Mouse (Mus musculus): ENCODE measurements at regions not wholly inside any gene's neighbourhood (a gene's known extent, or its start where the extent isn't known, plus 50 kb on each side); places are given as distances from the start of the nearest gene placed in this dataset.

DNA sequence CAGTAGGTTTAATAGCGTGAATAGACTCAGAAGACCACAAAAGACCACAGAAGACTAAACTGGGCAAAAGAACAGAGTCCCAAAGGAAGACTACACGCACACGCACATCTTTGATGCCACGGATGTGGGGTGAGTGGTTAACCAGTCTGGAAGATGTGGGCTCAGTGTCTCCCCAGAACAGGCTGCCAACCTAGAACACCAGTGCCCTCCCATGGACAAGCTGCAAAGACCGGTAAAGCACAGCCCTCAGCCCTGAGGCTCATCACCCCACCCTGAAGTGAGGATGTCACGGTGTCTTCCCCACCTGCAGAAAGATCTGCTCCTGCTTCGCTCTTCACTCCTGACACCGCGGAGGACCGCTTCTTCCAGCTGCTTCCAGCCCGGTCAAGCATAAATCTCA, 295.9 kb downstream of the Agtpbp1 start:
- H3K27ac ChIP-seq = no peak overlapping the region
- H3K4me3 ChIP-seq = no peak overlapping the region
- peaks cover 3% of the 10 kb centered on the region; the same call in 1 of the 2 replicates for H3K9me3 ChIP-seq
- no peaks in the 10 kb centered on the region for H3K27me3 ChIP-seq (ENCODE audit: poor library complexity, severe bottlenecking)
- 82% methylated on average over 11 of the region's 11 CpGs for WGBS
- H3K4me1 ChIP-seq = peaks cover 8% of the 10 kb centered on the region
- no peak for DNase-seq (ENCODE audit: extremely low spot score, low spot score)
- H3K36me3 ChIP-seq (replicated peaks) = no peaks in the 10 kb centered on the region

DNA sequence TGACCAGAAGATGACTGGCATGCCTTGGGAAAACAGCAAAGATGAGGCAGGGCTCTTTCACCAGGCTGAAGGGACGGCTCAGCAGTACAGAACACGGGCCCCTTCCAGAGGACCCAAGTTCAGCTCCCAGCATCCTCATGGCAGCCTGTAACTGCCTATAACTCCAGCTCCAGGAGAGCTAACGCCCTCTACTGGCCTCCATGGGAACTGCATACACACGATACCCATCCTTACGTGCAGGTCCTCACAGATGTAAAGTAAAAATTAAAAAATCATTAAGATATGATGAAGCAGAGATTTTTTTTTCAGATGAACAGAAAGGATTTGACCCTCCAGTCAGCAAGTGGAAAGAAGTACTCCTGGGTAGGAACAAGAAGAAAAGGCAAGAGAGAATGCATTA, 303.8 kb downstream of the Agtpbp1 start:
- H3K4me1 ChIP-seq = no peaks in the 10 kb centered on the region
- H3K4me3 ChIP-seq = no peak overlapping the region
- no peaks in the 10 kb centered on the region for H3K27me3 ChIP-seq (ENCODE audit: poor library complexity, severe bottlenecking)
- H3K36me3 ChIP-seq (replicated peaks) = no peaks in the 10 kb centered on the region
- H3K9me3 ChIP-seq = peaks cover 6% of the 10 kb centered on the region; the same call in 1 of the 2 replicates
- DNase-seq (ENCODE audit: extremely low spot score, low spot score) = no peak
- H3K27ac ChIP-seq = no peak overlapping the region
- 81% methylated on average over 5 of the region's 5 CpGs for WGBS

DNA sequence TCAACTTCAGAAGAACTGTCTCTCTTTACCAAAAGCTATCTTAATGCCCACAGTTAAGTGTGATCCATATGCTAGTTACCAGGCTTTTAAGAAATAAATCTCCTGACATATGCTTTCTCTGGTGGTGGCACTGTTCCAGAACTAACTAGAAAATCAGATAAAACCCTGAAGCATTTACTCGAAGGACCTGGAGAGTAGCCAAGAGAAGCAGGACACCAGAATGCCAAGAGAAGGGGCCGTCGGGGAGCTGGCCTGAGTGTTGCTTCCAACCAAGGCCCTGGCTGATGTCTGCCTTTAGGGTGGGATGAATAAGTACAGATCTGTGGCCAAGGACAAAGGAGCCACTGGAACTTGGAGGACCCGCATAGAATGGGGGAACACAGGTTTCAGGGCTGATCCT, 305.9 kb downstream of the Agtpbp1 start:
- no peaks in the 10 kb centered on the region for H3K36me3 ChIP-seq (replicated peaks)
- H3K4me1 ChIP-seq = no peaks in the 10 kb centered on the region
- no peak overlapping the region for H3K4me3 ChIP-seq
- H3K9me3 ChIP-seq = peaks cover 3% of the 10 kb centered on the region; the same call in 1 of the 2 replicates
- no peak overlapping the region for H3K27ac ChIP-seq
- no peaks in the 10 kb centered on the region for H3K27me3 ChIP-seq (ENCODE audit: poor library complexity, severe bottlenecking)
- no peak for DNase-seq (ENCODE audit: extremely low spot score, low spot score)
- 92% methylated on average over 4 of the region's 4 CpGs for WGBS

DNA sequence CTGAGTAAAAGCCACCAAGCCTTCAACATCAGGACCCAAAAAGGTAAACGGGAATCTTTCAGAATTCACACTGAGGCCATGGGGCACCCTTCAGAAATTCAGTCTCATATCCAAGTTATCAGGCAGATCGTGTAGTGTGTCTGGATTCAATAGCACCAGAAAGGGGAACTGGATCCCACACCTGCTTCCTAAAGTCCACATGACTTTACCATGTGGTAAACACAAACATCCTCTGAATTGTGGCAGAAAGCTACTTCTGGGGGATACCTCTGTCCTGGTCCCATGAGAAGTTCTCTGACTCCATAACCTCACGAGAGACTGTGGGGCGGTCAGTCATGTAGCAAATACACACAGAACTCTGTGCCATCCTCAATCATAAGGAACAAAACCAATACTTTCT, 313.4 kb downstream of the Agtpbp1 start:
- Histone ChIP-seq H3K4me3 (no peak overlapping the region), H3K4me1 (no peaks in the 10 kb centered on the region), H3K36me3 (replicated peaks) (no peaks in the 10 kb centered on the region), H3K27ac (no peak overlapping the region), H3K27me3 (ENCODE audit: poor library complexity, severe bottlenecking) (no peaks in the 10 kb centered on the region), H3K9me3 (no peaks in the 10 kb centered on the region)
- DNase-seq (ENCODE audit: extremely low spot score, low spot score) = no peak
- 93% methylated on average over 4 of the region's 4 CpGs for WGBS

GRCm38 (mm10) chr13:59266854-59267253, 318.2 kb downstream of the Agtpbp1 start:
- Histone ChIP-seq H3K4me1 (no peaks in the 10 kb centered on the region), H3K27me3 (ENCODE audit: poor library complexity, severe bottlenecking) (no peaks in the 10 kb centered on the region), H3K36me3 (replicated peaks) (no peaks in the 10 kb centered on the region), H3K27ac (no peak overlapping the region), H3K9me3 (no peaks in the 10 kb centered on the region), H3K4me3 (no peak overlapping the region)
- DNase-seq (ENCODE audit: extremely low spot score, low spot score) = no peak
- WGBS = 84% methylated on average over 4 of the region's 4 CpGs

DNA sequence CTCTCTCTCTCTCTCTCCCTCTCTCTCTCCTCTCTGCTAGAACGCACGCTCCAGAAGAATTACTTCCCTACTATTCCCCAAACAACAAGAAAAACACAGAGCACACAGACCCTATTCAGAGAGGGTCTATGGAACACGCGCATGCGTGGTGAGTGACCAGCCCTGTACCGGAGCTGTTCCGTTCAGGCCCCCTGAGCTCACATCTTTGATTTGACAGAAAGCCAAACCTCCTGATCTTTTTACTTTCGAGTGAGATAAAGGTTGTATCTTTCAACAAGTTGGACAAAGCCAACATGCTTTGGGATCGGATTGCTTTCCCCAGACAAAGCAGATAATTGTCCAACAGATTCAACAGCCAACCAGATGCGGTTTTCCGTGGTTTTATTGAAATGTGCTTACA, 320.9 kb downstream of the Agtpbp1 start:
- DNase-seq (ENCODE audit: extremely low spot score, low spot score) = no peak
- Histone ChIP-seq H3K9me3 (no peaks in the 10 kb centered on the region), H3K27ac (no peak overlapping the region), H3K4me3 (no peak overlapping the region), H3K4me1 (no peaks in the 10 kb centered on the region), H3K27me3 (ENCODE audit: poor library complexity, severe bottlenecking) (no peaks in the 10 kb centered on the region), H3K36me3 (replicated peaks) (no peaks in the 10 kb centered on the region)
- 89% methylated on average over 11 of the region's 11 CpGs for WGBS

DNA sequence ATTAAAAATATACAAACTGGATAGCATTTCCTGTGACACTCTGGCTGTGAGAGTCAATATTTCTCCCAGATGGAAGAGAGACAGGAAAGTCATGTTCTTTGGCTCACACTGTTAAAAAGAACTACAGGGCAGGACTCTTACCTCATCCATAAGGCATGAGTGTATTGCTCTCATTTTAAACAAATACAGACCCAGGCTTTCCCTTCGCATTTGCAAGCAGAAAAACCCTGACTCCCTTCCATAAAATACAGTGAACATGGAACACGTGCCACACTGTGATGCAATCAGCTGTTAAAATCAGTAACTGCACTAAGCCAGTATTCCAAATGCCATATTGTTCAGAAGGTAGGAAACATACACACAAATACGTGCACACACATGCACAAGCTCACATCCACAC, 323.1 kb downstream of the Agtpbp1 start:
- WGBS = 84% methylated on average over 3 of the region's 3 CpGs
- no peak overlapping the region for H3K4me3 ChIP-seq
- no peak overlapping the region for H3K27ac ChIP-seq
- no peaks in the 10 kb centered on the region for H3K9me3 ChIP-seq
- no peak for DNase-seq (ENCODE audit: extremely low spot score, low spot score)
- H3K36me3 ChIP-seq (replicated peaks) = no peaks in the 10 kb centered on the region
- peaks cover 13% of the 10 kb centered on the region for H3K4me1 ChIP-seq
- no peaks in the 10 kb centered on the region for H3K27me3 ChIP-seq (ENCODE audit: poor library complexity, severe bottlenecking)

- no peaks in the 10 kb centered on the region for H3K36me3 ChIP-seq (replicated peaks)
- WGBS = 63% methylated on average over 12 of the region's 12 CpGs
- no peaks in the 10 kb centered on the region for H3K27me3 ChIP-seq (ENCODE audit: poor library complexity, severe bottlenecking)
- peaks cover 44% of the 10 kb centered on the region for H3K4me1 ChIP-seq
- DNase-seq (ENCODE audit: extremely low spot score, low spot score) = no peak
- peak overlapping the region; percentile 35; the same call in 1 of the 2 replicates for H3K27ac ChIP-seq
- no peaks in the 10 kb centered on the region for H3K9me3 ChIP-seq
- H3K4me3 ChIP-seq = no peak overlapping the region
Measured at GRCm38 (mm10) chr13:59255798-59256435, 329.1 kb downstream of the Agtpbp1 start.

- Histone ChIP-seq H3K4me1 (peaks cover 54% of the 10 kb centered on the region), H3K36me3 (replicated peaks) (no peaks in the 10 kb centered on the region), H3K9me3 (no peaks in the 10 kb centered on the region), H3K27ac (peak overlapping the region; percentile 22; the same call in 1 of the 2 replicates), H3K4me3 (no peak overlapping the region), H3K27me3 (ENCODE audit: poor library complexity, severe bottlenecking) (no peaks in the 10 kb centered on the region)
- no peak for DNase-seq (ENCODE audit: extremely low spot score, low spot score)
- 86% methylated on average over 13 of the region's 13 CpGs for WGBS
Measured at GRCm38 (mm10) chr13:59253667-59254558, 331.1 kb downstream of the Agtpbp1 start.

- Histone ChIP-seq H3K9me3 (no peaks in the 10 kb centered on the region), H3K4me1 (peaks cover 44% of the 10 kb centered on the region), H3K4me3 (no peak overlapping the region), H3K27me3 (ENCODE audit: poor library complexity, severe bottlenecking) (no peaks in the 10 kb centered on the region), H3K36me3 (replicated peaks) (no peaks in the 10 kb centered on the region), H3K27ac (peak overlapping the region; percentile 31; the same call in 1 of the 2 replicates)
- WGBS = 65% methylated on average over 12 of the region's 12 CpGs
- peak; percentile 36 for DNase-seq (ENCODE audit: extremely low spot score, low spot score)
Measured at GRCm38 (mm10) chr13:59251252-59252006, 333.6 kb downstream of the Agtpbp1 start.

DNA sequence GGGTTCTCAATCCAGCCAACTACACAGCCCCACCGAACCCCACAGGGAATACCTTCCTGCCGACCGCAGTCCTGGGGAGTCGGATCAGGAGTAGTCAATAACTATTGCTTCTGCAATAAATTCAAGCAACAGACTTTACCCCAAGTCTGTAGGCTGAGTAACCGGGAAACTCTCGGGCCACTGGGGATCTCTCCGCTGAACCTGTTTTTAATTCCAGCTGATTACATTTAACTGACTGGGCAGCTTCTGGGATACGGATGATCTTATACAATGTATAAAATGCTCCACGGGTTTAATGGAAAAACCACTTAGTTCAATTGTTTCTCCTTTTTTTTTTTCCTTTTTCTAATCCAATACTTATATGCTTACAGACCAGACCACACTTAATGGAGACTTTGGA, 336.6 kb downstream of the Agtpbp1 start:
- no peak for DNase-seq (ENCODE audit: extremely low spot score, low spot score)
- H3K36me3 ChIP-seq (replicated peaks) = no peaks in the 10 kb centered on the region
- no peak overlapping the region for H3K27ac ChIP-seq
- H3K27me3 ChIP-seq (ENCODE audit: poor library complexity, severe bottlenecking) = no peaks in the 10 kb centered on the region
- no peaks in the 10 kb centered on the region for H3K9me3 ChIP-seq
- no peak overlapping the region for H3K4me3 ChIP-seq
- WGBS = 83% methylated on average over 9 of the region's 9 CpGs
- H3K4me1 ChIP-seq = peaks cover 26% of the 10 kb centered on the region

DNA sequence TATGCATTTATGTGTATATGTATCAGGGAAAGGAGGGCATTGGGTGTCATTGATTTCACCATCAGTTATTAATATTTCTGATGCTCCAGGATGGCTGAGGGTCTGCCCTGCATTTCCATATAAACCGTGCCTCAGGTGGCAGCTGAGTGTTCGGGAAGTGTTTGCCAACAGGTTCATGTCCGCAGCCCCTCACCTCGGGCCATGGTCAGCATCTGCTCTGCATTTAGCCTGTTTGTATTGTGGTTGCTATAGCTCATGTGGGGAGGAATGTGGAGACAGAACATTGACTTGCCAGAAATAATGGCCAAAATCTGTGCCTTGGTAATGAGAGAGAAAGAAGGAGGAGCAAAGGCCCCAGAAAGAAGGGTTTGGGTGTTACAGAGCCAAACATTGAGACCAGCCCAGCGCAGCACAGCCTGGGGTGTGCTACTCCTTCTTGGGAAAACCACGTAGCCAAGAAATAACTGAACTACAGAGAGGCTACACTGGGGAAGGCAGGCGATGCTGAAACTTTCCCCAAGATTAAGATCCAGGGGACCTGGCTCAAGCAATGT, 338.0 kb downstream of the Agtpbp1 start:
- H3K36me3 ChIP-seq (replicated peaks) = no peaks in the 10 kb centered on the region
- H3K4me3 ChIP-seq = no peak overlapping the region
- H3K9me3 ChIP-seq = no peaks in the 10 kb centered on the region
- H3K4me1 ChIP-seq = peaks cover 26% of the 10 kb centered on the region
- no peak for DNase-seq (ENCODE audit: extremely low spot score, low spot score)
- H3K27ac ChIP-seq = no peak overlapping the region
- 86% methylated on average over 7 of the region's 7 CpGs for WGBS
- H3K27me3 ChIP-seq (ENCODE audit: poor library complexity, severe bottlenecking) = no peaks in the 10 kb centered on the region

Measured in forebrain, embryonic 10.5 days (tissue).